Mouse (Mus musculus) ES-Bruce4 (cell line): ENCODE results near the gene Ss18l1. TPM values are rescaled to one million over a fixed set of nuclear protein-coding genes. Genes with fewer than 3 reads are reported as not detected.

Experiments
- H3K27ac ChIP-seq: 2 replicates; pipeline ENCODE4 v1.5.1; 2012; ENCODE audit warnings: low read length, inconsistent platforms; ENCODE audit not compliant: insufficient read depth
- H3K27me3 ChIP-seq: 2 replicates; pipeline ENCODE4 v1.6.1; 2012; ENCODE audit warnings: mild to moderate bottlenecking, low read length, inconsistent platforms; ENCODE audit not compliant: control insufficient read depth, poor library complexity, insufficient read depth, severe bottlenecking
- H3K36me3 ChIP-seq: 2 replicates; pipeline ENCODE4 v1.6.1; 2012; ENCODE audit warnings: inconsistent platforms, mild to moderate bottlenecking, low read length, moderate library complexity; ENCODE audit not compliant: control insufficient read depth, poor library complexity, insufficient read depth, severe bottlenecking
- H3K4me1 ChIP-seq: one replicate; pipeline ENCODE4 v1.8.1; 2011; ENCODE audit warnings: low read length; ENCODE audit not compliant: control insufficient read depth, insufficient read depth
- H3K4me3 ChIP-seq: 2 replicates; pipeline ENCODE4 v1.5.1; 2011; ENCODE audit warnings: low read depth, mild to moderate bottlenecking, low read length
- H3K9ac ChIP-seq: 2 replicates; pipeline ENCODE4 v1.6.1; 2012; ENCODE audit warnings: low read depth, mild to moderate bottlenecking, inconsistent platforms; ENCODE audit not compliant: poor library complexity, severe bottlenecking
- H3K9me3 ChIP-seq: replicated peaks from 2 replicates; pipeline ENCODE4 v1.6.1; 2012; ENCODE audit warnings: mild to moderate bottlenecking, low read length, inconsistent platforms; ENCODE audit not compliant: control insufficient read depth, poor library complexity, insufficient read depth, severe bottlenecking
- CTCF ChIP-seq: IDR thresholded peaks from one replicate; pipeline ENCODE4 v1.8.1; 2011; ENCODE audit warnings: low read depth, low read length
- EP300 ChIP-seq: IDR thresholded peaks from 2 replicates; pipeline ENCODE4 v1.6.1; 2011; ENCODE audit warnings: low read depth, low read length; ENCODE audit not compliant: insufficient read depth
- POLR2A ChIP-seq: IDR thresholded peaks from one replicate; pipeline ENCODE4 v1.8.1; 2011; ENCODE audit warnings: low read length; ENCODE audit not compliant: insufficient read depth
- polyA plus RNA-seq: library from polyadenylated mRNA; stranded (reverse); fragments of >200 nt; gene quantifications from 2 replicates; pipeline ENCODE4 v1.2.4, GENCODE M21; 2011; ENCODE audit warnings: low read depth; ENCODE audit not compliant: missing spikeins, insufficient read depth, insufficient read length

Gene Ss18l1
- polyA plus RNA-seq, 1 experiment = 5.1 TPM

DNA sequence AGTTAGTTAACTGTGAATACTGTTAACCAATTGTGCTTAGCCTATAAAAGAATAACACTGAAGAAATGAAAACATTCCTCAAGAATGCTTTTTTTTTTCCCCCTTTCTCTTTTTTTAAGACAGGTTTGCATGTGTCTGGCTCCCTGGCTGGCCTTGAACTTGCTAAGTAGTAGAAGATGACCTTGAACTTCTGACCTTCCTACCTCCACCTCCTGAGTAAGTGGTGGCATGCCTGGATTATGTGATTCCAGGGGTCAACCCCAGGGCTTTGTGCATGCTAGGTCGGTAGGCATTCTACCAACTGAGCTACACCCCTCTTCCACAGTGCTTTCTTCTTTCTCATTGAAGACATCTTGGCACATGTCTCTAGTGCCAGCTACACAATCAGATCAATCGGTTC lies 29.4 kb downstream of the Ss18l1 start:
- TF ChIP-seq EP300 (no peak), CTCF (no peak), POLR2A (no peak)
- Histone ChIP-seq H3K9me3 (no peaks in the 10 kb centered on the region), H3K9ac (no peak overlapping the region), H3K27ac (no peak overlapping the region), H3K27me3 (no peaks in the 10 kb centered on the region), H3K36me3 (0 out of 2 replicates have a peak, but pooled peaks cover 2% of the 10 kb centered on the region), H3K4me3 (no peak overlapping the region), H3K4me1 (no peaks in the 10 kb centered on the region)

DNA sequence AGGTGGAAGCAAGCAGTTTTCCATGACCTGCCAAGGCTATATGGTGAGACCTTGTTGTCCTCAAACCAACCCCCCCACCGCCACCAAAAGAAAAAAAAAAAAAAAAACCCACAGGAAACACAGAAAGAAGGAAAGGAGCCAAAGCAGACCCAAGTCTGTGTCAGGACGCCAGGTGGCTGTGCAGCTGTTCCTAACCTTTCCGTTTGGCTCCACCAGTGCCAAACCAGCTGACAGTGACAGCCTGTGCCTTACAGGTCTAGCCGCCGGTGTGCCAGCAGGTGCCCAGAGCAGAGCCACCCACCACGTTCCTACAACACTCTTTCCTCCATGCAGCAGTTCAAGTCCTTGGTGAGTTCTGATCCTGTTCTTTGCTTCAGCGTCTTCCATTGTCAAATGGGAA lies 30.6 kb downstream of the Ss18l1 start:
- no peaks in the 10 kb centered on the region for H3K27me3 ChIP-seq
- TF ChIP-seq CTCF (no peak), EP300 (no peak), POLR2A (no peak)

DNA sequence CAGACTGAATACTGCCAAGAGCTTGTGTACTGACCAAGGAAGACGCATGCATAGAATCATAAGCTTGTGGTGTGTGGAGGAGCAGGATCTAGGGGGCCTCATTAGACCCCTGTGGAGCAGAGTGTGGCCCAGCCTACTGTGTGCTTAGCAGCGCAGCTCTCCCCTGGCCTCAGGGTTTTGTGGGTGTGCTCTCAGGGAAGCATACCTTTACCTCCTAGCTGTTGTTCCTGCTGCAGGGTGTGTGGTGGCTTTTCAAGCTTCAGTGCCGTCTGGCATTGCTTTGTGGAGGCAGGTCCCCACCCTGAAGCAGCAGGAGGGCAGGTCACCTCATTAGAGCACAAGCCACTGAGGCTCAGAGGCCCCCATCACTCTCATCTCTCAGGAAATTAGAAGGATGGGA lies 35.3 kb downstream of the Ss18l1 start:
- peak overlapping the region; percentile 51; the same call in 1 of the 2 replicates for H3K27ac ChIP-seq
- 0 out of 2 replicates have a peak, but pooled peaks cover 2% of the 10 kb centered on the region for H3K36me3 ChIP-seq
- H3K27me3 ChIP-seq = no peaks in the 10 kb centered on the region
- H3K4me1 ChIP-seq = peaks cover 5% of the 10 kb centered on the region
- no peak overlapping the region for H3K4me3 ChIP-seq
- peak; percentile 71 for TF ChIP-seq EP300
- no peak for TF ChIP-seq CTCF
- H3K9ac ChIP-seq = no peak overlapping the region
- H3K9me3 ChIP-seq = no peaks in the 10 kb centered on the region

More for the DNA sequence above, 30.6 kb downstream of the Ss18l1 start:
- Histone ChIP-seq H3K36me3 (0 out of 2 replicates have a peak, but pooled peaks cover 2% of the 10 kb centered on the region), H3K4me1 (peaks cover 4% of the 10 kb centered on the region), H3K9me3 (no peaks in the 10 kb centered on the region), H3K4me3 (no peak overlapping the region), H3K9ac (no peak overlapping the region), H3K27ac (no peak overlapping the region)

- Histone ChIP-seq H3K9ac (no peak overlapping the region), H3K9me3 (no peaks in the 10 kb centered on the region), H3K36me3 (no peaks in the 10 kb centered on the region), H3K27ac (no peak overlapping the region), H3K27me3 (no peaks in the 10 kb centered on the region), H3K4me3 (no peak overlapping the region), H3K4me1 (peaks cover 7% of the 10 kb centered on the region)
- TF ChIP-seq POLR2A (no peak), EP300 (no peak), CTCF (no peak)
These were observed 38.4 kb downstream of the Ss18l1 start for GRCm38 (mm10) chr2:180080680-180081079.

DNA sequence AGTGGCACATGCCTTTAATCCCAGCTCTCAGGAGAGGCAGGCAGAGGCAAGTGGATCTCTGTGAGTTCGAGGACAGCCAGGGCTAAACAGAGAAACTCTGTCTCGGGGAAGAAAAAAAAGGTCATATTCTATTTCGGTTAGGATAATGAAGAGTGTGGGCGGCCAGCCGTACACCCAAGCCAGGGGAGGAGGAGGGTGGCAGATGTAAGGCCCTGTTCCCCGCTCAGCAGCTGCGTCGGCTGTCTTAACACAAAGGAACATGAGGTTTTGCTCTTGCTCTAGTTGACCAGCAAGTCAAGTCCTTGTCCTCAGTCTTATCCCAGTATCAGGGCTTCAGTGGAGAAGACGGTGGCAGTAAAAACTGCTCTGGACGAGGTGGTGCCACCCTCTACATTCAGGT lies 40.8 kb downstream of the Ss18l1 start:
- no peaks in the 10 kb centered on the region for H3K27me3 ChIP-seq
- H3K4me3 ChIP-seq = no peak overlapping the region
- H3K9me3 ChIP-seq = no peaks in the 10 kb centered on the region
- no peak overlapping the region for H3K27ac ChIP-seq
- no peak overlapping the region for H3K9ac ChIP-seq
- H3K36me3 ChIP-seq = no peaks in the 10 kb centered on the region
- H3K4me1 ChIP-seq = peaks cover 2% of the 10 kb centered on the region
- TF ChIP-seq CTCF = no peak
- no peak for TF ChIP-seq EP300
- no peak for TF ChIP-seq POLR2A

DNA sequence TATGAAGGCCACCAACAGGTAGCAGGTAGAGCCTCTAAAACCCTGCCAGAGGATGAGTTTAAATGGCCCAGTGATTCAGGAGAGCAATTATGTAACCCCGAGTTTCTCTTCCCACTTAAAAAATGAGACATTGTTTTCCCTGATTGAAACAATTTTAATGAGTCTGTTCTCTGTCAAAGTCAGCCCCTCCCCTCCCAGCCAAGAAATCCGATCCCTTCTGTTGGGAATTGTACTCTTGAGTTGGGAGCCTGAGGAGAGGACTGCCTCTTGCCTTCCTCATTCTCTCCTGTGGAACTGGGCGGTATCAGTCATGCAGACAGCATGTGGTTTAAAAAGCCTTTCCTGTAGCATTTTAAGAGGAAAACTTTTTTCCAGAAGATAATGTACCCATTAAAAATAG lies 42.3 kb downstream of the Ss18l1 start:
- no peaks in the 10 kb centered on the region for H3K27me3 ChIP-seq
- H3K9me3 ChIP-seq = no peaks in the 10 kb centered on the region
- no peak overlapping the region for H3K4me3 ChIP-seq
- no peaks in the 10 kb centered on the region for H3K36me3 ChIP-seq
- no peak overlapping the region for H3K27ac ChIP-seq
- peaks cover 2% of the 10 kb centered on the region for H3K4me1 ChIP-seq
- no peak overlapping the region for H3K9ac ChIP-seq
- no peak for TF ChIP-seq CTCF
- no peak for TF ChIP-seq EP300
- no peak for TF ChIP-seq POLR2A
